Mouse (Mus musculus) intestine, embryonic 16.5 days (tissue): ENCODE data around the gene 1700018B08Rik. TPM values are rescaled to one million over a fixed set of nuclear protein-coding genes. Genes with fewer than 3 reads are reported as not detected.

Experiments used
- polyA plus RNA-seq: library from polyadenylated mRNA; unstranded; fragments of >200 nt; fragmentation: Nextera tagmentation; extraction: Ambion mirVana; gene quantifications from 2 replicates; pipeline ENCODE4 v1.2.1, GENCODE M21; 2015

1700018B08Rik gene
- polyA plus RNA-seq, 1 experiment from 2014 or later: not detected

Other genes starting within 250 kb of the 1700018B08Rik start
- gene Fbxo31, start 34.5 kb upstream of the 1700018B08Rik start, polyA plus RNA-seq: 8.6 and 10.6 TPM in 2 replicates
- 190 and 192 TPM in 2 replicates for gene Map1lc3b, start 46.0 kb upstream of the 1700018B08Rik start, polyA plus RNA-seq
- 7.7 and 9.5 TPM in 2 replicates for gene Zcchc14, start 108.6 kb upstream of the 1700018B08Rik start, polyA plus RNA-seq
- 2.8 and 3.3 TPM in 2 replicates for gene Jph3, start 185.3 kb upstream of the 1700018B08Rik start, polyA plus RNA-seq